Mouse (Mus musculus): ENCODE measurements around the gene Itga5.

- TF ChIP-seq CTCF (IDR thresholded peaks at IDR 0.05) = no peak
- no peak for TF ChIP-seq POLR2A (IDR thresholded peaks at IDR 0.05; ENCODE audit: insufficient read depth, low read depth, low read length)
Observed at GRCm38 (mm10) chr15:103299644-103300043, 66.9 kb downstream of the Itga5 start.

Data from heart, adult 2 months (tissue).